Mouse (Mus musculus): ENCODE measurements around the gene Ddr1. TPM values are rescaled to one million over a fixed set of nuclear protein-coding genes. Genes with fewer than 3 reads are reported as not detected.
A peak's percentile ranks its signal among the peaks of the same experiment; 100 is the strongest.
"Not testable (repeated sequence)": the region's sequence is repeated elsewhere in the genome, so short reads cannot be mapped to it uniquely, and the experiment has no call there.

The Ddr1 gene
- total RNA-seq (2017): 0.67 to 1.2 TPM in 2 of 3 replicates, not detected in the other

- ATAC-seq (replicated peaks; ENCODE audit: insufficient number of reproducible peaks, low FRiP score, low TSS enrichment, poor library complexity, severe bottlenecking): no peak
Observed at GRCm38 (mm10) chr17:35704621-35705464, at the start of gene Ddr1. TSS of gene Ddr1 (minus strand) at chr17:35704621.

GRCm38 (mm10) chr17:35753668-35754067 is 49.2 kb upstream of the Ddr1 start:
- no peak for ATAC-seq (replicated peaks; ENCODE audit: insufficient number of reproducible peaks, low FRiP score, low TSS enrichment, poor library complexity, severe bottlenecking)

- no peak for ATAC-seq (replicated peaks; ENCODE audit: insufficient number of reproducible peaks, low FRiP score, low TSS enrichment, poor library complexity, severe bottlenecking)
Observed at GRCm38 (mm10) chr17:35752221-35752811, 47.9 kb upstream of the Ddr1 start.

GRCm38 (mm10) chr17:35749685-35750084 is 45.3 kb upstream of the Ddr1 start:
- no peak for ATAC-seq (replicated peaks; ENCODE audit: insufficient number of reproducible peaks, low FRiP score, low TSS enrichment, poor library complexity, severe bottlenecking)

GRCm38 (mm10) chr17:35744361-35744760 is 39.9 kb upstream of the Ddr1 start:
- no peak for ATAC-seq (replicated peaks; ENCODE audit: insufficient number of reproducible peaks, low FRiP score, low TSS enrichment, poor library complexity, severe bottlenecking)

- ATAC-seq (replicated peaks; ENCODE audit: insufficient number of reproducible peaks, low FRiP score, low TSS enrichment, poor library complexity, severe bottlenecking): no peak
Observed at GRCm38 (mm10) chr17:35742948-35743347, 38.5 kb upstream of the Ddr1 start.

GRCm38 (mm10) chr17:35741589-35742226 is 37.3 kb upstream of the Ddr1 start:
- ATAC-seq (replicated peaks; ENCODE audit: insufficient number of reproducible peaks, low FRiP score, low TSS enrichment, poor library complexity, severe bottlenecking): no peak

GRCm38 (mm10) chr17:35740276-35740880 is 36.0 kb upstream of the Ddr1 start:
- ATAC-seq (replicated peaks; ENCODE audit: insufficient number of reproducible peaks, low FRiP score, low TSS enrichment, poor library complexity, severe bottlenecking): no peak

GRCm38 (mm10) chr17:35739675-35740074 is 35.3 kb upstream of the Ddr1 start:
- peak; percentile 63 for ATAC-seq (replicated peaks; ENCODE audit: insufficient number of reproducible peaks, low FRiP score, low TSS enrichment, poor library complexity, severe bottlenecking)

GRCm38 (mm10) chr17:35737743-35738142 is 33.3 kb upstream of the Ddr1 start:
- peak; percentile 64 for ATAC-seq (replicated peaks; ENCODE audit: insufficient number of reproducible peaks, low FRiP score, low TSS enrichment, poor library complexity, severe bottlenecking)

- ATAC-seq (replicated peaks; ENCODE audit: insufficient number of reproducible peaks, low FRiP score, low TSS enrichment, poor library complexity, severe bottlenecking): peak; percentile 34; the same call in 1 of the 2 replicates
Observed at GRCm38 (mm10) chr17:35736280-35736960, 32.0 kb upstream of the Ddr1 start.

- ATAC-seq (replicated peaks; ENCODE audit: insufficient number of reproducible peaks, low FRiP score, low TSS enrichment, poor library complexity, severe bottlenecking): no peak
Observed at GRCm38 (mm10) chr17:35734478-35734877, 30.1 kb upstream of the Ddr1 start.

- no peak for ATAC-seq (replicated peaks; ENCODE audit: insufficient number of reproducible peaks, low FRiP score, low TSS enrichment, poor library complexity, severe bottlenecking)
Observed at GRCm38 (mm10) chr17:35733398-35733797, 29.0 kb upstream of the Ddr1 start.

GRCm38 (mm10) chr17:35731431-35732145 is 27.2 kb upstream of the Ddr1 start:
- ATAC-seq (replicated peaks; ENCODE audit: insufficient number of reproducible peaks, low FRiP score, low TSS enrichment, poor library complexity, severe bottlenecking): no peak

GRCm38 (mm10) chr17:35730112-35730511 is 25.7 kb upstream of the Ddr1 start:
- ATAC-seq (replicated peaks; ENCODE audit: insufficient number of reproducible peaks, low FRiP score, low TSS enrichment, poor library complexity, severe bottlenecking): not testable (repeated sequence)

GRCm38 (mm10) chr17:35728821-35729220 is 24.4 kb upstream of the Ddr1 start:
- no peak for ATAC-seq (replicated peaks; ENCODE audit: insufficient number of reproducible peaks, low FRiP score, low TSS enrichment, poor library complexity, severe bottlenecking)

GRCm38 (mm10) chr17:35727471-35728205 is 23.2 kb upstream of the Ddr1 start:
- ATAC-seq (replicated peaks; ENCODE audit: insufficient number of reproducible peaks, low FRiP score, low TSS enrichment, poor library complexity, severe bottlenecking): no peak

Measured in monocyte, adult 5-6 weeks (primary cell).